11 mouse cellular contexts compared by ENCODE assay signal in the genomic region with DNA sequence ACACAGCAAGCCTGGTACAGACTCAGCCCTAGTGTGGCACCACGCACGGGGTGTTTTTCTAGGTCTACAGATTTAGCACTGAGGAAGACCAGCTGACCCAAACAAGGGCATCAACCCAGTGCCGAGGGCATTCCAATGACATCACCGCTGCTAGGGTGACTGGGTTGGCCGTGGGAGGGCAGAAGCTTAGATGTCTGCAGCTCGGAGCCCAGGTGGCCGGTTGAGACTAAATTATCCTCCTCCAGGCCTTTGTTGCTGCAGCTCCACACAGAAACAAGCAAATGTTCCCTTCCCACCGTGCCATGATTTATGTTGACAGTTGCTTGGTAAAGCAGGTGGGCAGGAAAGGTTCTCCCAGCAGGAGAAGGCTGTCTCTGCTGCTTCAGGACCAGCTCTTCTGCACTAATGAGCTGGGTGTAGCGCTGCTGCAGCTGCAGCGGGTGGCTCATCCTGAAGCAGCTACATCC.
DNase-seq lines count a peak whose midpoint lies in the region; ATAC-seq and TF ChIP-seq lines count a peak whose summit lies in the region.
"Had no signal": no experiment of that assay in that cellular context is flagged by ENCODE, and none has a peak within 500 bp of the region (broad histone marks: within the 10 kb centered on the region; RNA-seq: fewer than 3 reads in every experiment).

No protein-coding gene starts in this region.

- 46% methylated on average over 10 of the region's 10 CpGs for WGBS in heart, adult 2 months
- WGBS in heart, embryonic 10.5 days: 46% methylated on average over 10 of the region's 10 CpGs
- WGBS in hindbrain, postnatal 0 days: 39% methylated on average over 10 of the region's 10 CpGs
- WGBS in midbrain, embryonic 13.5 days: 59% methylated on average over 10 of the region's 10 CpGs

- no peak overlapping the region for H3K4me2 ChIP-seq in hindbrain, postnatal 0 days (ENCODE audit: low read depth, low read length)
- H3K4me2 ChIP-seq in midbrain, embryonic 13.5 days (replicated peaks): no peak overlapping the region
- H3K4me2 ChIP-seq: limb, embryonic 15.5 days; midbrain, embryonic 12.5 days had no signal

- H3K4me3 ChIP-seq in heart, adult 2 months: no peak overlapping the region
- no peak overlapping the region for H3K4me3 ChIP-seq in heart, embryonic 10.5 days
- H3K4me3 ChIP-seq in hindbrain, postnatal 0 days (ENCODE audit: low read length): no peak overlapping the region
- H3K4me3 ChIP-seq in midbrain, embryonic 13.5 days (replicated peaks): no peak overlapping the region
- H3K4me3 ChIP-seq: limb, embryonic 15.5 days; midbrain, embryonic 12.5 days had no signal

- no peaks in the 10 kb centered on the region for H3K4me1 ChIP-seq in heart, adult 2 months (ENCODE audit: control insufficient read depth, insufficient read depth, low read length)
- 0 out of 2 replicates have a peak, but pooled peaks cover 2% of the 10 kb centered on the region for H3K4me1 ChIP-seq in heart, embryonic 10.5 days
- H3K4me1 ChIP-seq in hindbrain, postnatal 0 days (ENCODE audit: insufficient read depth, low read length): no peaks in the 10 kb centered on the region
- no peaks in the 10 kb centered on the region for H3K4me1 ChIP-seq in midbrain, embryonic 13.5 days (replicated peaks)
- H3K4me1 ChIP-seq: limb, embryonic 15.5 days; midbrain, embryonic 12.5 days had no signal

- no peak for TF ChIP-seq CTCF in heart, adult 2 months (IDR thresholded peaks at IDR 0.05)
- TF ChIP-seq CTCF in hindbrain, postnatal 0 days (IDR thresholded peaks at IDR 0.05; ENCODE audit: low read depth): no peak

- no peaks in the 10 kb centered on the region for H3K79me2 ChIP-seq in heart, adult 2 months (replicated peaks; ENCODE audit: control insufficient read depth, insufficient read depth, low read length)

- DNase-seq in heart, adult 2 months: peak; percentile 21 to 34
- no peak for DNase-seq in heart, embryonic 10.5 days (ENCODE audit: low spot score)
- DNase-seq in embryo, embryonic 11.5 days (ENCODE audit: low read depth, low spot score): peak; percentile 20
- DNase-seq in hindbrain, postnatal 0 days (ENCODE audit: low spot score): peak; percentile 63
- DNase-seq in neural tube, embryonic 10.5 days (ENCODE audit: extremely low spot score, low spot score): peak; percentile 31
- no peak for DNase-seq in thymus, postnatal 36 days
- DNase-seq: adrenal gland, postnatal 10 days had no signal

- H3K9ac ChIP-seq in heart, adult 2 months (ENCODE audit: low read depth, low read length): no peak overlapping the region
- no peak overlapping the region for H3K9ac ChIP-seq in hindbrain, postnatal 0 days (replicated peaks; ENCODE audit: low read length)
- no peak overlapping the region for H3K9ac ChIP-seq in midbrain, embryonic 13.5 days (replicated peaks)
- H3K9ac ChIP-seq: limb, embryonic 15.5 days; midbrain, embryonic 12.5 days had no signal

- no peak for TF ChIP-seq EP300 in heart, adult 2 months (IDR thresholded peaks at IDR 0.05; ENCODE audit: insufficient read depth, low read depth, low read length)

- intact Hi-C loops in heart, adult 2 months (cut with DNase I): no loop called here

- no peak overlapping the region for H3K27ac ChIP-seq in heart, adult 2 months
- H3K27ac ChIP-seq in heart, embryonic 10.5 days: no peak overlapping the region
- H3K27ac ChIP-seq in hindbrain, postnatal 0 days: peak overlapping the region; percentile 32; the same call in 1 of the 2 replicates
- no peak overlapping the region for H3K27ac ChIP-seq in midbrain, embryonic 13.5 days
- H3K27ac ChIP-seq: limb, embryonic 15.5 days; midbrain, embryonic 12.5 days had no signal

- no peak for TF ChIP-seq POLR2A in heart, adult 2 months (IDR thresholded peaks at IDR 0.05; ENCODE audit: insufficient read depth, low read depth, low read length)

- H3K36me3 ChIP-seq in heart, adult 2 months (ENCODE audit: control insufficient read depth, insufficient read depth, low read length): no peaks in the 10 kb centered on the region
- no peaks in the 10 kb centered on the region for H3K36me3 ChIP-seq in heart, embryonic 10.5 days
- H3K36me3 ChIP-seq in hindbrain, postnatal 0 days (ENCODE audit: insufficient read depth, low read length): no peaks in the 10 kb centered on the region
- H3K36me3 ChIP-seq in midbrain, embryonic 13.5 days: no peaks in the 10 kb centered on the region
- H3K36me3 ChIP-seq: limb, embryonic 15.5 days; midbrain, embryonic 12.5 days had no signal

- H3K9me3 ChIP-seq in heart, embryonic 10.5 days: no peaks in the 10 kb centered on the region
- H3K9me3 ChIP-seq in hindbrain, postnatal 0 days (ENCODE audit: low read length): no peaks in the 10 kb centered on the region
- H3K9me3 ChIP-seq in midbrain, embryonic 13.5 days: no peaks in the 10 kb centered on the region
- H3K9me3 ChIP-seq: limb, embryonic 15.5 days; midbrain, embryonic 12.5 days had no signal

- no peaks in the 10 kb centered on the region for H3K27me3 ChIP-seq in heart, adult 2 months (ENCODE audit: control insufficient read depth, insufficient read depth, low read length)
- H3K27me3 ChIP-seq in heart, embryonic 10.5 days (ENCODE audit: insufficient read depth, poor library complexity, severe bottlenecking): no peaks in the 10 kb centered on the region
- no peaks in the 10 kb centered on the region for H3K27me3 ChIP-seq in hindbrain, postnatal 0 days (ENCODE audit: insufficient read depth, low read length)
- H3K27me3 ChIP-seq in midbrain, embryonic 13.5 days: no peaks in the 10 kb centered on the region
- H3K27me3 ChIP-seq: limb, embryonic 15.5 days; midbrain, embryonic 12.5 days had no signal

- ATAC-seq in hindbrain, postnatal 0 days: peak; percentile 79
- ATAC-seq in megakaryocyte-erythroid progenitor cell, adult 5-6 weeks (replicated peaks; ENCODE audit: low FRiP score, low TSS enrichment, poor library complexity, severe bottlenecking): no peak
- no peak; the same call in 1 of the 2 replicates for ATAC-seq in midbrain, embryonic 13.5 days

Comparison
In these comparisons a context has a peak if more than half of its experiments do, and no peak if none do; other contexts are left out.
1. DNase-seq: peak in heart, adult 2 months (2 of 2), embryo, embryonic 11.5 days (single experiment), hindbrain, postnatal 0 days (single experiment) and neural tube, embryonic 10.5 days (single experiment); none in heart, embryonic 10.5 days (single experiment) and thymus, postnatal 36 days (0 of 2).